Mouse (Mus musculus): ENCODE results near the gene Mapk10.

- TF ChIP-seq CTCF (IDR thresholded peaks at IDR 0.05; ENCODE audit: borderline replicate concordance, control insufficient read depth, extremely low read depth, insufficient read depth, low read length, poor library complexity), result no peak
- TF ChIP-seq POLR2A (IDR thresholded peaks at IDR 0.05; ENCODE audit: control insufficient read depth, extremely low read depth, insufficient read depth, low read length, poor library complexity), result no peak
Observed at GRCm38 (mm10) chr5:102964396-102964795, 246.7 kb downstream of the Mapk10 start.

All from thymus, adult 2 months (tissue).